Mouse (Mus musculus) adrenal gland, postnatal 10 days (tissue): ENCODE results near the gene Ints5. TPM values are rescaled to one million over a fixed set of nuclear protein-coding genes. Genes with fewer than 3 reads are reported as not detected.

Experiments used
- DNase-seq: peaks from one replicate; pipeline ENCODE4 v3.0.0; 2021; ENCODE audit warnings: mixed read lengths
- microRNA-seq: library from miRNA; unstranded; fragments of <30 nt; microRNA quantifications from one replicate; pipeline ENCODE4 v1.2.0, GENCODE M21; 2021
- total RNA-seq, 2 experiments: library from RNA; stranded (reverse); gene quantifications; 2 replicates each; pipeline ENCODE4 v1.2.3; 2021

Gene Ints5
- total RNA-seq, 2 experiments from 2014 or later, result 23.7 to 25.2 TPM

GRCm38 (mm10) chr19:8929224-8930088 is 36.7 kb downstream of the Ints5 start, which contains the start of the genes Rom1 and Eml3:
Gene Rom1 (minus strand): TSS chr19:8929356.
Gene Eml3 (plus strand): TSS chr19:8929552.
- peak; percentile 94 for DNase-seq

- no peak for DNase-seq
Measured at GRCm38 (mm10) chr19:8930117-8930516, 37.3 kb downstream of the Ints5 start.

- DNase-seq, result no peak
Measured at GRCm38 (mm10) chr19:8930771-8931170, 38.0 kb downstream of the Ints5 start.

GRCm38 (mm10) chr19:8936736-8937135 is 43.9 kb downstream of the Ints5 start:
- DNase-seq, result no peak

GRCm38 (mm10) chr19:8940526-8941133 is 47.8 kb downstream of the Ints5 start:
- DNase-seq, result no peak

- DNase-seq, result no peak
Measured at GRCm38 (mm10) chr19:8941136-8941514, 48.3 kb downstream of the Ints5 start.

- DNase-seq, result peak; percentile 99
Measured at GRCm38 (mm10) chr19:8941515-8942217, 48.9 kb downstream of the Ints5 start, which contains the start of gene Mta2. Gene Mta2 (plus strand): TSS chr19:8941875.

- DNase-seq, result peak; percentile 74
Measured at GRCm38 (mm10) chr19:8942276-8942964, 49.6 kb downstream of the Ints5 start.

- DNase-seq, result no peak
Measured at GRCm38 (mm10) chr19:8943047-8943446, 50.2 kb downstream of the Ints5 start.

GRCm38 (mm10) chr19:8944062-8944461 is 51.3 kb downstream of the Ints5 start:
- DNase-seq, result no peak

- peak; percentile 92 for DNase-seq
Measured at GRCm38 (mm10) chr19:8944750-8945149, 51.9 kb downstream of the Ints5 start.

GRCm38 (mm10) chr19:8945251-8945650 is 52.4 kb downstream of the Ints5 start:
- DNase-seq, result no peak

GRCm38 (mm10) chr19:8946929-8947328 is 54.1 kb downstream of the Ints5 start:
- DNase-seq, result no peak

Small RNA genes within 50 kb of the gene (microRNA-seq; reads per million reads assigned to microRNA genes)
- not detected for gene Mir5136

Other genes starting within 250 kb of the Ints5 start
- gene Chrm1, start 229.2 kb upstream of the Ints5 start, total RNA-seq, result 1 to 10 TPM; 2.1 to 2.5 TPM
- gene Slc3a2, start 169.6 kb upstream of the Ints5 start, total RNA-seq, result 100 to 1,000 TPM in 1 of 2 experiments, 10 to 100 TPM in 1; 97.4 to 178 TPM
- gene Wdr74, start 157.2 kb upstream of the Ints5 start, total RNA-seq, result 10 to 100 TPM; 51.1 to 58.8 TPM
- gene 1700092M07Rik, start 152.3 kb upstream of the Ints5 start, total RNA-seq, result 1 to 10 TPM; 1.3 to 3.1 TPM
- 10 to 100 TPM; 73.8 to 75.8 TPM for gene Stx5a, start 151.6 kb upstream of the Ints5 start, total RNA-seq
- gene Nxf1, start 135.9 kb upstream of the Ints5 start, total RNA-seq, result 100 to 1,000 TPM in 1 of 2 experiments, 10 to 100 TPM in 1; 88.6 to 107 TPM
- gene Tmem223, start 122.0 kb upstream of the Ints5 start, total RNA-seq, result 100 to 1,000 TPM; 101 to 127 TPM
- gene Tmem179b, start 118.5 kb upstream of the Ints5 start, total RNA-seq, result 10 to 100 TPM; 48.6 to 50.0 TPM
- gene Taf6l, start 106.6 kb upstream of the Ints5 start, total RNA-seq, result 10 to 100 TPM; 12.4 to 19.5 TPM
- gene Polr2g, start 94.4 kb upstream of the Ints5 start, total RNA-seq, result 10 to 100 TPM; 81.3 to 90.4 TPM
- gene Zbtb3, start 90.5 kb upstream of the Ints5 start, total RNA-seq, result 1 to 10 TPM; 2.0 to 2.3 TPM
- gene Ttc9c, start 73.7 kb upstream of the Ints5 start, total RNA-seq, result 10 to 100 TPM; 25.7 to 30.7 TPM
- gene Hnrnpul2, start 73.0 kb upstream of the Ints5 start, total RNA-seq, result 10 to 100 TPM; 58.0 to 62.7 TPM
- not detected for gene AC129217.1, start 63.2 kb upstream of the Ints5 start, total RNA-seq
- 100 to 1,000 TPM; 157 to 160 TPM for gene Bscl2, start 55.5 kb upstream of the Ints5 start, total RNA-seq
- gene Gng3, start 53.8 kb upstream of the Ints5 start, total RNA-seq, result 1 to 10 TPM; 5.8 to 9.8 TPM
- 1 to 10 TPM; 5.5 to 6.1 TPM for gene Lrrn4cl, start 42.2 kb upstream of the Ints5 start, total RNA-seq
- gene Ubxn1, start 21.5 kb upstream of the Ints5 start, total RNA-seq, result 100 to 1,000 TPM; 193 to 217 TPM
- 10 to 100 TPM; 69.1 to 79.0 TPM for gene Uqcc3, start 12.1 kb upstream of the Ints5 start, total RNA-seq
- gene Lbhd1, start 9.3 kb upstream of the Ints5 start, total RNA-seq, result 10 to 100 TPM in 1 of 2 experiments, 1 to 10 TPM in 1; 7.4 to 10.7 TPM
- gene Gm49403, start 9.1 kb upstream of the Ints5 start, total RNA-seq, result not detected
- 10 to 100 TPM; 31.5 to 31.9 TPM for gene 1810009A15Rik, start 4.2 kb upstream of the Ints5 start, total RNA-seq
- not detected for gene Gm49416, start 4.1 kb upstream of the Ints5 start, total RNA-seq
- 100 to 1,000 TPM; 142 to 150 TPM for gene Ganab, start 5.1 kb downstream of the Ints5 start, total RNA-seq
- 10 to 100 TPM; 55.1 to 59.3 TPM for gene B3gat3, start 27.4 kb downstream of the Ints5 start, total RNA-seq
- 10 to 100 TPM; 17.4 to 24.0 TPM for gene Rom1, start 36.4 kb downstream of the Ints5 start, total RNA-seq
- gene Eml3, start 36.5 kb downstream of the Ints5 start, total RNA-seq, result 10 to 100 TPM; 43.6 to 53.3 TPM
- gene Mta2, start 48.9 kb downstream of the Ints5 start, total RNA-seq, result 100 to 1,000 TPM in 1 of 2 experiments, 10 to 100 TPM in 1; 94.8 to 111 TPM
- 10 to 100 TPM; 17.4 to 19.3 TPM for gene Tut1, start 60.8 kb downstream of the Ints5 start, total RNA-seq
- 100 to 1,000 TPM; 355 to 407 TPM for gene Eef1g, start 74.0 kb downstream of the Ints5 start, total RNA-seq
- 100 to 1,000 TPM; 146 to 184 TPM for gene Ahnak, start 96.3 kb downstream of the Ints5 start, total RNA-seq
- 1 to 10 TPM in 1 of 2 experiments, not detected in 1; 3.9 TPM for gene Scgb1a1, start 195.0 kb downstream of the Ints5 start, total RNA-seq
- gene Asrgl1, start 242.6 kb downstream of the Ints5 start, total RNA-seq, result 10 to 100 TPM; 18.1 TPM